ENCODE assay signal across 12 mouse cellular contexts in the genomic region with DNA sequence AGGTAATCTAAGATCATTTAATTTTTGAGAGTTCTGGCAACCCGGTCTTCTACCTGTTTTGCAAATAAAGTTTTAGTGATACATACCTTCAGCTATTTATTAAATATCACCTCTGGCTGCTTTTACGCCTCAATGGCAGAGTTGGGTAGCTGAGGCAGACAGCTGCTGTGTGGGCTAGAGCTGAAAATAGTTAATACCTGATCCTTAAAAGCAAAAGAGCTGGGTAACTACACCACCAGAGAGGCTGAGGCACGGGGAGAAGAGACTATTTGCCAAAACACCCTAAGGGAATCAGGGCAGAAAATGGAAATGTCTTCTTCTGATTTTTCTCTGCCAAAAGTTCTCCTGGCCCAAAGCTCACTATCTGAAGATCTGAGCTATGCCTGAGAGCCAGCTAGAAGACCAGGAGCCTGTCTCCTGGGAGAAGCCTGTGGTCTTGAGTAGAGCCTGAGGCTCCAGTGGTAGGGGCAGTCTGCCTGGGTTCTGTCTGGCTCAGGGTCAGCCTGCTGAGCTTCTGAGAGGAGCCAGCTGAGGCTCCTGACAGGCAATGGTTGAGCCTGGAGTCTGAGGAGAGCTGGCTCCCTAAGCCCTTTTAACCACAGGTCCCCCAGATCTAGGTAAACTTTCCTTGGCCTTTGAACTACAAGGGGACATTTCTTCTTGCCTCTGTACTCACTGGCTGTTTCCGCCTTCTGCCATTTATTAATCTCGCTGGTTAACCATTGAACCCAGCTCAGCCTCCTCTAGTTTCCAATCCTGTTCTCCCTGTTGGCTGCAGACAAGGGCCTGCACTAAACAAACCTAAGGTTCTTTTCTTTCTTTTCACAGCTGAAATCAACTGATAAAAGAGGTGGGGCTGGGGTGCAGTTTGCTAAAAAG.
DNase-seq lines count a peak whose midpoint lies in the region; ATAC-seq and TF ChIP-seq lines count a peak whose summit lies in the region.
"Had no signal": no experiment of that assay in that cellular context is flagged by ENCODE, and none has a peak within 500 bp of the region (broad histone marks: within the 10 kb centered on the region; RNA-seq: fewer than 3 reads in every experiment).

No protein-coding gene starts in this region.

- TF ChIP-seq EP300 in liver, postnatal 0 days (IDR thresholded peaks at IDR 0.05; ENCODE audit: low read depth): peak; percentile 55

- WGBS in kidney, embryonic 16.5 days: 57% methylated on average over 5 of the region's 5 CpGs
- 52% methylated on average over 5 of the region's 5 CpGs for WGBS in liver, postnatal 0 days (ENCODE audit: insufficient replicate concordance)

- H3K27me3 ChIP-seq in G1E (ENCODE audit: insufficient read depth, low read length): no peaks in the 10 kb centered on the region
- H3K27me3 ChIP-seq in kidney, embryonic 16.5 days (ENCODE audit: insufficient read depth, low read length): no peaks in the 10 kb centered on the region
- H3K27me3 ChIP-seq in liver, postnatal 0 days (ENCODE audit: insufficient read depth, low read length): no peaks in the 10 kb centered on the region

- H3K36me3 ChIP-seq in G1E (replicated peaks): peaks cover 2% of the 10 kb centered on the region
- no peaks in the 10 kb centered on the region for H3K36me3 ChIP-seq in kidney, embryonic 16.5 days (ENCODE audit: insufficient read depth, low read length)
- H3K36me3 ChIP-seq in liver, postnatal 0 days (replicated peaks; ENCODE audit: insufficient read depth, low read length): no peaks in the 10 kb centered on the region
- H3K36me3 ChIP-seq: hindbrain, embryonic 13.5 days had no signal

- no peak overlapping the region; the same call in 1 of the 2 replicates for H3K4me3 ChIP-seq in G1E (ENCODE audit: low read depth, low read length)
- H3K4me3 ChIP-seq in kidney, embryonic 16.5 days (ENCODE audit: low read length): no peak overlapping the region
- H3K4me3 ChIP-seq in liver, postnatal 0 days (ENCODE audit: low read depth, low read length): no peak overlapping the region
- H3K4me3 ChIP-seq: heart, adult 2 months; hindbrain, embryonic 13.5 days had no signal

- H3K27ac ChIP-seq in kidney, embryonic 16.5 days (ENCODE audit: low read length): peak overlapping the region; percentile 89
- H3K27ac ChIP-seq in liver, postnatal 0 days (ENCODE audit: low read depth): peak overlapping the region; percentile 84
- H3K27ac ChIP-seq: heart, adult 2 months; hindbrain, embryonic 13.5 days had no signal

- peaks cover 2% of the 10 kb centered on the region; the same call in 1 of the 2 replicates for H3K9me3 ChIP-seq in G1E (replicated peaks)
- H3K9me3 ChIP-seq in kidney, embryonic 16.5 days (ENCODE audit: low read length): peaks cover 6% of the 10 kb centered on the region; the same call in 1 of the 2 replicates
- H3K9me3 ChIP-seq in liver, postnatal 0 days (ENCODE audit: low read length): no peaks in the 10 kb centered on the region

- 0 out of 2 replicates have a peak overlapping the region, but pooled peaks have one; percentile 3 for H3K4me2 ChIP-seq in kidney, embryonic 16.5 days (replicated peaks; ENCODE audit: low read depth, low read length)
- H3K4me2 ChIP-seq in liver, postnatal 0 days (ENCODE audit: low read depth, low read length): peak overlapping the region; percentile 20
- H3K4me2 ChIP-seq: hindbrain, embryonic 13.5 days had no signal

- TF ChIP-seq CTCF in G1E (IDR thresholded peaks at IDR 0.05; ENCODE audit: low read depth, low read length): no peak
- TF ChIP-seq CTCF in liver, postnatal 0 days (IDR thresholded peaks at IDR 0.05; ENCODE audit: low read depth): no peak

- peak; percentile 12 for DNase-seq in G1E (ENCODE audit: low spot score)
- peak; percentile 41 for DNase-seq in c-Kit-positive CD71-positive TER-119-positive erythroid progenitor cells, embryonic 14.5 days (ENCODE audit: low spot score)
- peak; percentile 33 for DNase-seq in liver, postnatal 0 days
- no peak for DNase-seq in adrenal gland, postnatal 25 days
- DNase-seq in cerebellum, postnatal 36 days: no peak
- DNase-seq: adrenal gland, adult 2 months; cerebellum, postnatal 25 days; midbrain, embryonic 14.5 days had no signal

- no peak overlapping the region for H3K9ac ChIP-seq in kidney, embryonic 16.5 days (replicated peaks; ENCODE audit: low read length)
- H3K9ac ChIP-seq in liver, postnatal 0 days (replicated peaks): no peak overlapping the region; the same call in 1 of the 2 replicates
- H3K9ac ChIP-seq: hindbrain, embryonic 13.5 days had no signal

- H3K4me1 ChIP-seq in G1E (ENCODE audit: insufficient read depth, low read depth, low read length): peaks cover 48% of the 10 kb centered on the region
- peaks cover 6% of the 10 kb centered on the region; the same call in 1 of the 2 replicates for H3K4me1 ChIP-seq in kidney, embryonic 16.5 days (ENCODE audit: insufficient read depth, low read length)
- H3K4me1 ChIP-seq in liver, postnatal 0 days (ENCODE audit: insufficient read depth): peaks cover 12% of the 10 kb centered on the region
- H3K4me1 ChIP-seq: hindbrain, embryonic 13.5 days had no signal

- ATAC-seq in G1E (ENCODE audit: extremely low read depth, insufficient number of reproducible peaks, low FRiP score, poor library complexity, severe bottlenecking): peak; percentile 28; the same call in 1 of the 2 replicates
- ATAC-seq in kidney, embryonic 16.5 days (ENCODE audit: low FRiP score, low TSS enrichment): peak; percentile 89
- ATAC-seq in liver, postnatal 0 days: peak; percentile 94
- no peak for ATAC-seq in granulocyte monocyte progenitor cell, adult 5-6 weeks (replicated peaks; ENCODE audit: poor library complexity, severe bottlenecking)

Comparison
In these comparisons a context has a peak if more than half of its experiments do, and no peak if none do; other contexts are left out.
1. DNase-seq: peak in G1E (single experiment), c-Kit-positive CD71-positive TER-119-positive erythroid progenitor cells, embryonic 14.5 days (single experiment) and liver, postnatal 0 days (single experiment); none in adrenal gland, postnatal 25 days (single experiment) and cerebellum, postnatal 36 days (0 of 2).